Mouse (Mus musculus): ENCODE measurements around the gene Sik1. TPM values are rescaled to one million over a fixed set of nuclear protein-coding genes. Genes with fewer than 3 reads are reported as not detected.

Gene Sik1
- total and polyA plus RNA-seq, 3 experiments: 17.1 to 56.9 (median 36.7) TPM

DNA sequence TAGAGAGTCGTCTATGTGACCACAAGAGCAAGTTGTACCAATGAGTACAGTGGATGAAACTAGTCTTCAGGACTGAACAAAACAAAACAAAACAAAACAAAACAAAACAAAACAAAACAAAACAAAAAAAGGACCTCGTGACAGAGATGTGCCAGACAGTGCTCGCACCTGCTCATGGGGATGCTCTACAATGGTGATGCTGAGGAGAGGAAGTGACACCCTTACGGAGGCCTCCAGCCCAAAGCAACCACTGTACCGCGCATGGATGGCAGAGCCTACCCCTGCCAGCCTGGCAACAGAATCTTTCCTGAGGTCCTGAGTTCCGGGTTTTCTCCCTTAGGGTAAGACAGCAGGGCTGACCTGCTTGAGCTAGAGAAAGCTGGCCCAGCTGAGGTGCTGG, 46.5 kb downstream of the Sik1 start:
- dilution Hi-C loops (cut with MboI; ENCODE audit: extremely low pct_ligation_motif_present, extremely low pct_unique_long_range_greater_than_20kb, low sequenced_read_pairs): no loop called here
- no peak overlapping the region for H3K9ac ChIP-seq (ENCODE audit: insufficient read depth, low read depth)
- peaks cover 30 to 67% of the 10 kb centered on the region in 2 experiments for H3K4me1 ChIP-seq (ENCODE audit: control insufficient read depth in 1 of 2, insufficient read depth in 2 of 2)
- H3K36me3 ChIP-seq (replicated peaks in 1 of 2; ENCODE audit: control insufficient read depth in 1 of 2, insufficient read depth in 1 of 2, low read length in 1 of 2): no peaks in the 10 kb centered on the region
- H3K4me3 ChIP-seq (replicated peaks in 1 of 3; ENCODE audit: low read depth in 2 of 3, low read length in 2 of 3, poor library complexity in 1 of 3): no peak overlapping the region
- H3K9me3 ChIP-seq (replicated peaks; ENCODE audit: low read length): no peaks in the 10 kb centered on the region
- no peak for TF ChIP-seq RAD21 (IDR thresholded peaks at IDR 0.05; ENCODE audit: low read depth, low read length)
- peak; percentile 39; the same call in 1 of the 2 replicates for TF ChIP-seq SIN3A (IDR thresholded peaks at IDR 0.05; ENCODE audit: low read length)
- TF ChIP-seq ELF1 (IDR thresholded peaks at IDR 0.05; ENCODE audit: low read depth, low read length): peak; percentile 33; the same call in 1 of the 2 replicates
- TF ChIP-seq ETS1 (conservative IDR thresholded peaks at IDR 0.05; ENCODE audit: low read depth, low read length): peak; percentile 53
- TF ChIP-seq CTCF (conservative IDR thresholded peaks at IDR 0.05 in 1 of 2, IDR thresholded peaks at IDR 0.05 in 1 of 2; ENCODE audit: low read depth in 2 of 2, low read length in 2 of 2): no peak
- no peak for TF ChIP-seq TBP (conservative IDR thresholded peaks at IDR 0.05; ENCODE audit: low read depth, low read length)
- TF ChIP-seq MYC (IDR thresholded peaks at IDR 0.05; ENCODE audit: low read depth, low read length): 0 out of 2 replicates have a peak, but pooled peaks have one; percentile 24
- peak; percentile 84 for TF ChIP-seq BHLHE40 (IDR thresholded peaks at IDR 0.05; ENCODE audit: low read depth, low read length)
- H3K79me2 ChIP-seq (replicated peaks; ENCODE audit: control insufficient read depth, extremely low read depth, insufficient read depth, poor library complexity, severe bottlenecking): no peaks in the 10 kb centered on the region
- no peaks in the 10 kb centered on the region for H3K27me3 ChIP-seq (replicated peaks)
- DNase-seq (ENCODE audit: extremely low read depth): peak; percentile 58
- H3K4me2 ChIP-seq (ENCODE audit: insufficient read depth, low read depth, poor library complexity, severe bottlenecking): no peak overlapping the region
- peak overlapping the region; percentile 39; the same call in 1 of the 2 replicates for H3K27ac ChIP-seq (ENCODE audit: insufficient read depth, low read depth)
- in situ Hi-C loops (cut with MboI; ENCODE audit: low pct_ligation_motif_present, low pct_unique_long_range_greater_than_20kb, low sequenced_read_pairs): no loop called here

DNA sequence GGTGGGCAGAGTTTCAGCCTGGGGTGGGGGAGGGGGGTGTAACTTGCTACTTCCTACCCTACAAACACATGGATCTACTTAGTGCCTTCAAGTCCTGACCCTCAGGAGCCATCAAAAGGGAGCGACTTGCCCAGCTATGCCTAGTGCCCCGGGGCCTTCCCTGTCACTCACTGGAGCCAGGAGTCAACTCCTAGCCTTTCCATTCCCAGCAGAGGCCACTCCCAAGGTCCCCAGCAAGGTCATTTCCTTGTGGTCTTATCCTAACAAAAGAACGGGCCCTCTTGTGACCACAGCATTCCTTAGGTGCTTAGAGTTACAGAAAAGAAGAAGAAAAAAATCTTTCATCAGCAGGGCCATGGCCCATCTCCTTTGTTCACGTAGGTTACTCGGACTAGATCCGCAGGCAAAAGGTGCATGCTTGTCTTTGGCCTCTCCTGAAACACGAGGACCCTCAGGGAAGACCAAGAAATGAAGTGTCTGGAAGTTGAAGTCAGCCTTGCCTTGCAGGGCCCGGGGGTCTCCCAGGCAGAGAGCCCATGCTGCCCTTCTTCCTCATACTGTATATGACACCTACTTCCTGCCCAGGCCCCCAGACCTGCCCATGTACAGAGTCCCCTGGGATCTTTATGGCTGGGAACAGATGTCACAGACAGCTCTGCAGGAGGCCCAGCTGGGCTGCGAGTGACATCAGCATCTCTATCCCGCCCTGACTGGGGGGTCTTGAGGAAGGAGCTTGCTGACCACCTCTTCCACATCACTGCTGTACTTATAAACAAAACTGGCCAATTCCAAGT, 47.3 kb downstream of the Sik1 start:
- Histone ChIP-seq H3K36me3 (replicated peaks in 1 of 2; ENCODE audit: control insufficient read depth in 1 of 2, insufficient read depth in 1 of 2, low read length in 1 of 2) (no peaks in the 10 kb centered on the region), H3K79me2 (replicated peaks; ENCODE audit: control insufficient read depth, extremely low read depth, insufficient read depth, poor library complexity, severe bottlenecking) (no peaks in the 10 kb centered on the region), H3K27me3 (replicated peaks) (no peaks in the 10 kb centered on the region), H3K4me1 (ENCODE audit: control insufficient read depth in 1 of 2, insufficient read depth in 2 of 2) (peaks cover 26 to 64% of the 10 kb centered on the region in 2 experiments), H3K27ac (ENCODE audit: insufficient read depth, low read depth) (peak overlapping the region; percentile 16; the same call in 1 of the 2 replicates), H3K4me2 (ENCODE audit: insufficient read depth, low read depth, poor library complexity, severe bottlenecking) (no peak overlapping the region), H3K9ac (ENCODE audit: insufficient read depth, low read depth) (no peak overlapping the region), H3K4me3 (replicated peaks in 1 of 3; ENCODE audit: low read depth in 2 of 3, low read length in 2 of 3, poor library complexity in 1 of 3) (no peak overlapping the region), H3K9me3 (replicated peaks; ENCODE audit: low read length) (no peaks in the 10 kb centered on the region)
- TF ChIP-seq ELF1 (IDR thresholded peaks at IDR 0.05; ENCODE audit: low read depth, low read length) (peak; percentile 64; the same call in 1 of the 2 replicates), MEF2A (IDR thresholded peaks at IDR 0.05; ENCODE audit: borderline replicate concordance, low read depth, low read length) (peak; percentile 41; the same call in 1 of the 2 replicates), TCF12 (IDR thresholded peaks at IDR 0.05; ENCODE audit: low read depth, low read length) (peak; percentile 90), SMC3 (IDR thresholded peaks at IDR 0.05; ENCODE audit: low read depth, low read length) (peak; percentile 6; the same call in 1 of the 2 replicates), UBTF (IDR thresholded peaks at IDR 0.05; ENCODE audit: low read depth, low read length) (no peak), ETS1 (conservative IDR thresholded peaks at IDR 0.05; ENCODE audit: low read depth, low read length) (peak; percentile 95), EP300 (IDR thresholded peaks at IDR 0.05; ENCODE audit: low read length) (peak; percentile 47; the same call in 1 of the 2 replicates), BHLHE40 (IDR thresholded peaks at IDR 0.05; ENCODE audit: low read depth, low read length) (peak; percentile 37; the same call in 1 of the 2 replicates), IRF4 (IDR thresholded peaks at IDR 0.05; ENCODE audit: low read depth, low read length) (peak; percentile 51; the same call in 1 of the 2 replicates), HCFC1 (IDR thresholded peaks at IDR 0.05; ENCODE audit: low read depth, low read length) (no peak)
- in situ Hi-C loops (cut with MboI; ENCODE audit: low pct_ligation_motif_present, low pct_unique_long_range_greater_than_20kb, low sequenced_read_pairs) (no loop called here), dilution Hi-C loops (cut with MboI; ENCODE audit: extremely low pct_ligation_motif_present, extremely low pct_unique_long_range_greater_than_20kb, low sequenced_read_pairs) (no loop called here)
- peak; percentile 77 for DNase-seq (ENCODE audit: extremely low read depth)

All from CH12.LX (cell line).